Mouse (Mus musculus): ENCODE measurements around the gene Sgce. TPM values are rescaled to one million over a fixed set of nuclear protein-coding genes. Genes with fewer than 3 reads are reported as not detected.

The Sgce gene
- polyA plus RNA-seq, 1 experiment, result 2.7 TPM

DNA sequence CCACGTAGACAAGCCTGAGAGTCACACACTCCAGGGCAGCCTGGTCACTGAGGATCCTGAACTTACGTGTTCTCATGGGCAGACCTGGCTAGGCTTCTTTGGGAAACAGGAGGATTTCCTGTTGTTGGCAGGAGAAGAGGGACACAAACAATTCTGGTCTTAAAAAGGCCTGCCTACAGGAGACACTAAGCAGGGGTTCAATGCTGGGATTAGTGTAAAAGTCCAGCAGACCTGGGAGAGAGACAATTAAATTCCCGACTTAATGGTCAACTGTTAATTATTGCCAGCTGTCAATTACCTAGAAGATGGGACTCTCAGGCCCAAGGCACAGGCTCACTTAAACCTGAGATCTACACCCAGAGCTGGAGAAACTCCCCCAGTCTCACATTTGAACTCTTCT, 51.2 kb downstream of the Sgce start:
- no peaks in the 10 kb centered on the region for H3K36me3 ChIP-seq (ENCODE audit: control insufficient read depth, insufficient read depth, low read length)
- no peak overlapping the region for H3K4me3 ChIP-seq (ENCODE audit: low read depth, low read length)
- H3K4me1 ChIP-seq (ENCODE audit: control insufficient read depth, insufficient read depth, insufficient read length, low read length), result no peaks in the 10 kb centered on the region
- no peak for TF ChIP-seq POLR2A (IDR thresholded peaks at IDR 0.05; ENCODE audit: low read depth, low read length)
- no peak for TF ChIP-seq CTCF (IDR thresholded peaks at IDR 0.05; ENCODE audit: extremely low read depth, insufficient read length, insufficient replicate concordance, low read depth, low read length)
- H3K27ac ChIP-seq (ENCODE audit: insufficient read depth, low read depth, low read length), result no peak overlapping the region
- H3K27me3 ChIP-seq (ENCODE audit: control insufficient read depth, insufficient read depth, low read length), result no peaks in the 10 kb centered on the region
- 71% methylated on average over 3 of the region's 3 CpGs for WGBS

DNA sequence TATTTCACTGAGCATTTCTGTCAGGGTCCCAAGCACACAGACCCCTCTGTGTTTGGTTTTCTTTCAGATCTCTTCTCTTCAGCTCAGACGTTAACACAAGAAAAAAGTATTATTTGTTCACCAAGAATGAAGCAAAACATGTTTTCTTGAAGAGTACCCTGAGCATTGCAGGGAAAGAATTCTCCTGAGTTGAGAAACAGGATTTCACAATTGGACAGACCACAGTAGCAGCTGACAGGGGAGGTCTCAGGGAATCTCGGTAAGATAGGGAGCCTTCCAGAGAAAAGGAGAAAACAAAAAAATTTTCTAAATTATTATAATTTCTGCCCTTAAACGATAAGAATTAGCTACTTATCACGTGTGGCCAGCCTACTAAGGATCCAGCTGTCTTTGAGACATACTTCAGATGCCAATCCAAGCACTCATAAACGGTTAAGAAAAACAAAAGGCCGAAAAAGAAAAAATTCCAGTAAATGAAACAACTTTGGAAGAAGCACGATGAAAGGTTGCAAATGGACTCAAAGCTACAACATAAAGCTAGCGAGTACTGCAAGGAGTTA, 52.3 kb downstream of the Sgce start:
- whole genome bisulfite sequencing, result 70% methylated on average over 8 of the region's 8 CpGs
- TF ChIP-seq POLR2A (IDR thresholded peaks at IDR 0.05; ENCODE audit: low read depth, low read length) (no peak), CTCF (IDR thresholded peaks at IDR 0.05; ENCODE audit: extremely low read depth, insufficient read length, insufficient replicate concordance, low read depth, low read length) (no peak)
- H3K27me3 ChIP-seq (ENCODE audit: control insufficient read depth, insufficient read depth, low read length), result no peaks in the 10 kb centered on the region
- H3K36me3 ChIP-seq (ENCODE audit: control insufficient read depth, insufficient read depth, low read length), result no peaks in the 10 kb centered on the region
- H3K27ac ChIP-seq (ENCODE audit: insufficient read depth, low read depth, low read length), result no peak overlapping the region
- no peaks in the 10 kb centered on the region for H3K4me1 ChIP-seq (ENCODE audit: control insufficient read depth, insufficient read depth, insufficient read length, low read length)
- no peak overlapping the region for H3K4me3 ChIP-seq (ENCODE audit: low read depth, low read length)

DNA sequence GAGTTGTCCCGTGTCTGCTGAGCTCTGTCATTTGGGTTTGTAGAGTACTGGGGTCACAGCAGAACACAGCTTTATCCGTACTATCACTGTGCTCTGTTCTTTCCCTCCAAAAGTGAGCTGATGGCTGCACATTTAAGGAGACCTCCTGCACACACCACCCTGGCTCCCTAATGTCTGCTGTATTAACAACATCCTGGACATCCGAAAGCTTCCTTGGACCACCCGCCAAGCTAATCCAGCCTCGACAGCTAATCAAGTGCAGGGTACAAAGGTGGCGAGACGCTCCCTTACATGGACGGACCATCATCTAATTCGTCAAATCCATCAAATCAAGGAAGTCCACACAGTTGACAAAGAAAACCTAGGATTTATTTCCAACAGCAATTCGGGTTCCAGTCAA, 53.5 kb downstream of the Sgce start:
- Histone ChIP-seq H3K36me3 (ENCODE audit: control insufficient read depth, insufficient read depth, low read length) (no peaks in the 10 kb centered on the region), H3K27ac (ENCODE audit: insufficient read depth, low read depth, low read length) (no peak overlapping the region), H3K27me3 (ENCODE audit: control insufficient read depth, insufficient read depth, low read length) (no peaks in the 10 kb centered on the region), H3K4me3 (ENCODE audit: low read depth, low read length) (no peak overlapping the region), H3K4me1 (ENCODE audit: control insufficient read depth, insufficient read depth, insufficient read length, low read length) (no peaks in the 10 kb centered on the region)
- 66% methylated on average over 10 of the region's 10 CpGs for WGBS
- TF ChIP-seq CTCF (IDR thresholded peaks at IDR 0.05; ENCODE audit: extremely low read depth, insufficient read length, insufficient replicate concordance, low read depth, low read length) (no peak), POLR2A (IDR thresholded peaks at IDR 0.05; ENCODE audit: low read depth, low read length) (no peak)

DNA sequence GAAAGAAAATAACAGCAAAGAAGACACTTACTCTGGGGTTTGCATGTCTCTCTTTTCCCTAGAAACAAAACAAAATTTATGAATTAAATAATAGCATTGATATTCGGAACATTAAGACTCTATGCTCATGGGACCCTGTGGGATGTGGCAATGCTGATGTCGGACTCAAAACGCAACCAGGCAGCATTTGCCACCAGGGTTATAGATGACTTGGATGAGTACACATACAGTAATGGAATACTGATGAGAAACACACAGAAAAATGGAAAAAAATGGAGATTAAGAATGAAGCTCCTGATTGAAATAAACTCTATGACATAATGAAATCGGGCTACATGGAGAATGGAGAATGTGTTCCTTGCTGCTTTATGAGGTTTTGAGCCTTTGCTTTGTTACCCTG, 56.6 kb downstream of the Sgce start:
- no peak overlapping the region for H3K27ac ChIP-seq (ENCODE audit: insufficient read depth, low read depth, low read length)

DNA sequence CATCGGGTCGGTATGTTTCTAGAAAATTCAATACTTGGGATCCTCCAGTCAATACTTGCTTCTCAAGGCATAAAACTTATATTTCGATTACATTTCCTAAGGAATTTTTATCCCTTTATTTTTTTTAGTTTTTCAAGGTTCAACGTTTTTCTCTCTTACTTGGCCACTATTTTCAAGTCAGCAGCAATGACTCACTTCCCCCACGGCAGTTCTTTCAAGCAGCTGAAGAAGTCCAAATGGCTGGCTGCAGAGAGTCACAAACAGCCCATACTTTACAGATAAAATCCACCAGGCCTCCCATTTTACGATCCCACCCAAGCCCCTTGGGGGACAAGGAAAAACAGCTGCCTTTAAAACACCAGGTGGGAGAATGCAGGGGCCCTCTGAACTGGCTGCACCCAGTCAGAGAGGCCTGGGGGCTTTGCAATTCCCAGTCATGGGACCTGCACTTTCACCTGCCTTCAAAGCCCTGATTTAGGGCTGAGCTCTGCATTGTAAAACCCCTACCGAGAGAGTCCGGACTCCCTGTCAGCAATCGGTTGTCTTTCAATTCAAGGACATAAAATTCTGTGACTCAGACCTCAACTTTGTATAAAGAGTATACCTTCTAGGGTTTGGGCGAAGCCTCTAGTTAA, 62.2 kb downstream of the Sgce start:
- no peak overlapping the region for H3K4me3 ChIP-seq (ENCODE audit: low read depth, low read length)
- no peaks in the 10 kb centered on the region for H3K4me1 ChIP-seq (ENCODE audit: control insufficient read depth, insufficient read depth, insufficient read length, low read length)
- 61% methylated on average over 10 of the region's 10 CpGs for WGBS
- H3K27me3 ChIP-seq (ENCODE audit: control insufficient read depth, insufficient read depth, low read length), result no peaks in the 10 kb centered on the region
- H3K36me3 ChIP-seq (ENCODE audit: control insufficient read depth, insufficient read depth, low read length), result no peaks in the 10 kb centered on the region
- TF ChIP-seq CTCF (IDR thresholded peaks at IDR 0.05; ENCODE audit: extremely low read depth, insufficient read length, insufficient replicate concordance, low read depth, low read length) (no peak), POLR2A (IDR thresholded peaks at IDR 0.05; ENCODE audit: low read depth, low read length) (no peak)
- no peak overlapping the region for H3K27ac ChIP-seq (ENCODE audit: insufficient read depth, low read depth, low read length)

More for the DNA sequence above, 56.6 kb downstream of the Sgce start:
- H3K27me3 ChIP-seq (ENCODE audit: control insufficient read depth, insufficient read depth, low read length), result no peaks in the 10 kb centered on the region
- WGBS, result 91% methylated on average over 4 of the region's 4 CpGs
- H3K36me3 ChIP-seq (ENCODE audit: control insufficient read depth, insufficient read depth, low read length), result no peaks in the 10 kb centered on the region
- no peak for TF ChIP-seq POLR2A (IDR thresholded peaks at IDR 0.05; ENCODE audit: low read depth, low read length)
- no peak for TF ChIP-seq CTCF (IDR thresholded peaks at IDR 0.05; ENCODE audit: extremely low read depth, insufficient read length, insufficient replicate concordance, low read depth, low read length)
- no peak overlapping the region for H3K4me3 ChIP-seq (ENCODE audit: low read depth, low read length)
- no peaks in the 10 kb centered on the region for H3K4me1 ChIP-seq (ENCODE audit: control insufficient read depth, insufficient read depth, insufficient read length, low read length)

DNA sequence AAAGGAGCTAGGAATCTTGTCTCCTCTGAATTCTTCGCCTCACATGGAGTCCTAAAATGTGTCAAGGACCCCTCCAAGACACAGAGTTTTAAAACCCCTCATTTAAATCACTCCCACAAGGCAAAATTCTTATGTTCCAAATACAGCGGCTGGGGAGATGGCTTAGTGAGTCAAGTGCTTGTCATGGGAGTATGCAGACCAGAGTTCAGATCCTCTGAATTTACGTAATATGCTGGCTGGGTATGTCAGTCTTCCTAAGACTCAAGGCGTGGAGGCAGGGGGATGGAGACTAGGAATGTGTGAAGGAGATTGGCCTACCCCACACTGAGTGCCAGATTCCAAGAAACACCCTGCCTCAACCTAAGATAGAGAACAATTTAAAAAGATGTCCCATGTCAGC, 66.4 kb downstream of the Sgce start:
- TF ChIP-seq POLR2A (IDR thresholded peaks at IDR 0.05; ENCODE audit: low read depth, low read length) (no peak), CTCF (IDR thresholded peaks at IDR 0.05; ENCODE audit: extremely low read depth, insufficient read length, insufficient replicate concordance, low read depth, low read length) (no peak)
- H3K4me1 ChIP-seq (ENCODE audit: control insufficient read depth, insufficient read depth, insufficient read length, low read length), result no peaks in the 10 kb centered on the region
- H3K4me3 ChIP-seq (ENCODE audit: low read depth, low read length), result no peak overlapping the region
- no peaks in the 10 kb centered on the region for H3K36me3 ChIP-seq (ENCODE audit: control insufficient read depth, insufficient read depth, low read length)
- H3K27ac ChIP-seq (ENCODE audit: insufficient read depth, low read depth, low read length), result no peak overlapping the region
- no peaks in the 10 kb centered on the region for H3K27me3 ChIP-seq (ENCODE audit: control insufficient read depth, insufficient read depth, low read length)
- 82% methylated on average over 4 of the region's 4 CpGs for WGBS

DNA sequence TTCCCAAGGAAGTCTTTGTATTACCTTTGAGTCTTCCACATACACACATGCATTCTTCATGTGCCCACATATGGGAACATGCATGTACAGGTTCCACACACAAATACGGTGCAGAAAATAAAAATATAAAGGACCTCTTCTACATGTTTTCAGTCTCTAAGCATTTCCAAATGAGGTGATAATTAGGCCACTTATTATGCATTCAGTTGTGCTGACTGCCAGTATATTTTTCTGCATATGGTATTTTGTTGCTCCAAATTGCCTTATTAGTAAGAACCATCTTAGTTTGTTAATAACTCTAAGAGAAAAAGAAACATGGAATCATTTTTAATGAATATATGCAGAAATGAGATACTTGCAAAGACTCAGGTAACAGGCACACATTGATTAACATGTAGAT, 67.0 kb downstream of the Sgce start:
- Histone ChIP-seq H3K27me3 (ENCODE audit: control insufficient read depth, insufficient read depth, low read length) (no peaks in the 10 kb centered on the region), H3K4me1 (ENCODE audit: control insufficient read depth, insufficient read depth, insufficient read length, low read length) (no peaks in the 10 kb centered on the region), H3K4me3 (ENCODE audit: low read depth, low read length) (no peak overlapping the region), H3K36me3 (ENCODE audit: control insufficient read depth, insufficient read depth, low read length) (no peaks in the 10 kb centered on the region), H3K27ac (ENCODE audit: insufficient read depth, low read depth, low read length) (no peak overlapping the region)
- no peak for TF ChIP-seq POLR2A (IDR thresholded peaks at IDR 0.05; ENCODE audit: low read depth, low read length)
- 94% methylated on average over 1 of the region's 1 CpGs for WGBS
